Mouse (Mus musculus) ES-Bruce4 (cell line): ENCODE measurements around the gene Urm1.

Source experiments
- CTCF ChIP-seq: IDR thresholded peaks from one replicate; pipeline ENCODE4 v1.8.1; 2011; ENCODE audit warnings: low read depth, low read length
- EP300 ChIP-seq: IDR thresholded peaks from 2 replicates; pipeline ENCODE4 v1.6.1; 2011; ENCODE audit warnings: low read depth, low read length; ENCODE audit not compliant: insufficient read depth
- POLR2A ChIP-seq: IDR thresholded peaks from one replicate; pipeline ENCODE4 v1.8.1; 2011; ENCODE audit warnings: low read length; ENCODE audit not compliant: insufficient read depth

- TF ChIP-seq CTCF = no peak
- TF ChIP-seq POLR2A = peak; percentile 76
- TF ChIP-seq EP300 = 0 out of 2 replicates have a peak, but pooled peaks have one; percentile 41
Observed at GRCm38 (mm10) chr2:29787104-29787917, 32.6 kb upstream of the Urm1 start, which contains the start of gene Coq4.
